Mouse (Mus musculus): ENCODE results near the gene Efnb2. TPM values are rescaled to one million over a fixed set of nuclear protein-coding genes. Genes with fewer than 3 reads are reported as not detected.
A peak's percentile ranks its signal among the peaks of the same experiment; 100 is the strongest.

The Efnb2 gene
- polyA plus RNA-seq, 1 experiment from 2014 or later = 0.68 TPM

DNA sequence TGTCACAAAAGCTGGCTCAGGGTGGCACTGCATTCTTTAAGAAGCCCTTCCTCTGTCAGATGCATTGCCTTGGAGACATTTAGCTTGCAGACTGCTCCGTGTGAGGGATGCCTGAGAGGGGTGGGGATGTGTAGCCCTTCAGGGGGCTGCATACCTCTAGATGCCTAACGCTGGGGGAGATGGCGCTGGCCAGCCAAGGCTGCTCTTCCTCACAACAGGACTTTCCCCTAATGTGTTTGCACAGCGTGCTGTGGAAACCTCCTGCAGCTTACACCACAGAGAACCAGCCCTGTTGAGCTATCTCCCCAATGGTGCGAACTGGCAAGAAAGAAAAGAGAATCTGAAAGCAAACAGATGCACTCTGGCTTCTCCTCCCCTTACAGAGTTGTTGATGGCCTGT is 51.9 kb downstream of the Efnb2 start:
- Histone ChIP-seq H3K9me3 (replicated peaks) (no peaks in the 10 kb centered on the region), H3K4me3 (replicated peaks) (no peak overlapping the region), H3K36me3 (replicated peaks) (no peaks in the 10 kb centered on the region), H3K4me1 (replicated peaks) (no peaks in the 10 kb centered on the region), H3K27me3 (no peaks in the 10 kb centered on the region), H3K9ac (no peak overlapping the region), H3K27ac (replicated peaks) (no peak overlapping the region), H3K4me2 (no peak overlapping the region)
- 46% methylated on average over 5 of the region's 5 CpGs for WGBS (ENCODE audit: insufficient replicate concordance)
- ATAC-seq (ENCODE audit: insufficient read depth) = no peak

DNA sequence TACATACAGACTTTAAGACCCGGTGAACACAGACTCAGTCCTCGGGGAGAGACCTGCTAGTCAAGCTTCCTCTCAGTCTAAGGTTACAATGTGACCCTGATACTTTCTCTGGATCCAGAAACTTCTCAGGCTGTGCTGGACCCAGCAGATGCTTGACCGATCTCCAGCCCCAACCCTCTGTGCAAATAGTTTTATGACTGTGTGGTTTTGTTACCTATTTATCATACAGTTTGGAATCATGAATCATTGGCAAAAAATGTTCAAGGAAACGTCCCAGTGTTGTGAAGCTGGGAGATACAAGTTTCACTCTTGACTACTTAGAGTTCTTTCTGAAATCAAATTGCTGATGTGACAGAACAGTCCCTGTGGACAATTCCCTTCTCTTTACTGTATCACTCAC is 55.4 kb downstream of the Efnb2 start:
- 53% methylated on average over 4 of the region's 4 CpGs for WGBS (ENCODE audit: insufficient replicate concordance)

DNA sequence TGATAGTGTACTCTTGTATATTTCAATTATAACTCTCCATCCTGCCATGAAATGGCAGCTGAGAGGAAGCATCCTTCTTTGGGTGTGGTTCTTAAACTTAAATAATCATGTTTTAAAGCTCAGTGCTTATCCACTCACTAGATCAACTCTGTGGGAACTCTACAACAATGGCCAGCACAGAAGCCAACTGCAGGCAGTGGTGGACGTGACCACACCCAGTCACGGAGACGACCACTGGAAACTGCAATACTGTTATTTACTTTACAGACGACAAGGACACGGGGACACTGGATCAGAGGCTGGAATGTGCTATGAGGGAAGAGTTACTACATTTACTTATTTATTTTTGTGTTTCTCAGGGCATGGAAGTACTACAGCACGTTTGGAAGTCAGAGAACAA is 57.2 kb downstream of the Efnb2 start:
- ATAC-seq (ENCODE audit: insufficient read depth) = no peak
- 40% methylated on average over 6 of the region's 6 CpGs for WGBS (ENCODE audit: insufficient replicate concordance)
- no peak overlapping the region for H3K27ac ChIP-seq (replicated peaks)

More for the DNA sequence above, 55.4 kb downstream of the Efnb2 start:
- ATAC-seq (ENCODE audit: insufficient read depth) = no peak
- Histone ChIP-seq H3K36me3 (replicated peaks) (no peaks in the 10 kb centered on the region), H3K27ac (replicated peaks) (no peak overlapping the region), H3K27me3 (no peaks in the 10 kb centered on the region), H3K4me2 (no peak overlapping the region), H3K9ac (no peak overlapping the region), H3K4me3 (replicated peaks) (no peak overlapping the region), H3K4me1 (replicated peaks) (no peaks in the 10 kb centered on the region), H3K9me3 (replicated peaks) (no peaks in the 10 kb centered on the region)

GRCm38 (mm10) chr8:8602616-8603461 is 58.2 kb downstream of the Efnb2 start:
- Histone ChIP-seq H3K36me3 (replicated peaks) (no peaks in the 10 kb centered on the region), H3K9ac (no peak overlapping the region), H3K27me3 (no peaks in the 10 kb centered on the region), H3K4me3 (replicated peaks) (no peak overlapping the region), H3K9me3 (replicated peaks) (no peaks in the 10 kb centered on the region), H3K27ac (replicated peaks) (no peak overlapping the region), H3K4me1 (replicated peaks) (no peaks in the 10 kb centered on the region), H3K4me2 (no peak overlapping the region)
- no peak for ATAC-seq (ENCODE audit: insufficient read depth)
- 28% methylated on average over 7 of the region's 7 CpGs for WGBS (ENCODE audit: insufficient replicate concordance)

More for the DNA sequence above, 57.2 kb downstream of the Efnb2 start:
- Histone ChIP-seq H3K9ac (no peak overlapping the region), H3K4me1 (replicated peaks) (no peaks in the 10 kb centered on the region), H3K4me3 (replicated peaks) (no peak overlapping the region), H3K9me3 (replicated peaks) (no peaks in the 10 kb centered on the region), H3K4me2 (no peak overlapping the region), H3K27me3 (no peaks in the 10 kb centered on the region), H3K36me3 (replicated peaks) (no peaks in the 10 kb centered on the region)

- 65% methylated on average over 7 of the region's 7 CpGs for WGBS (ENCODE audit: insufficient replicate concordance)
- Histone ChIP-seq H3K27ac (replicated peaks) (no peak overlapping the region), H3K36me3 (replicated peaks) (no peaks in the 10 kb centered on the region), H3K4me3 (replicated peaks) (no peak overlapping the region), H3K9ac (no peak overlapping the region), H3K9me3 (replicated peaks) (no peaks in the 10 kb centered on the region), H3K27me3 (no peaks in the 10 kb centered on the region), H3K4me2 (no peak overlapping the region), H3K4me1 (replicated peaks) (no peaks in the 10 kb centered on the region)
- no peak for ATAC-seq (ENCODE audit: insufficient read depth)
Measured at GRCm38 (mm10) chr8:8599931-8600330, 61.1 kb downstream of the Efnb2 start.

DNA sequence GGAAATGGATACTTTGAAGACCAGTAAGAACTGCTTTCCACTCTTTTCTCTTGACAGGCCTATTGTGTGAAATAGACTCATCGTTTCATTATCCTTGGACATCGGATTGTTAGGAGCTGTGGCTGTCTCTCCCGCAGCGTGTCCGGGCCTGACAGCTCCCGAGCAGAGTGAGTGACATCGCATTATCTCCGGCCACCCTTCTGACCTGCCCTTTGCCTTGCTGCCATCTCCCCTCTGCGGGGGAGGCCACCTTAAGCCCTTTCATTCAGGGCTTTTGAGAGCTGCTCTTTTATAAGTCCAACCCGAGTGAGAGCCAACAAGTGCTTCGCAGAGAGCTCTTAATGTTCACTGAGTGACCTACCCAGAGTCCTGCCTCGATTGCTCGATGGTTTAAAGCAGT is 63.6 kb downstream of the Efnb2 start:
- H3K36me3 ChIP-seq (replicated peaks) = no peaks in the 10 kb centered on the region
- WGBS (ENCODE audit: insufficient replicate concordance) = 63% methylated on average over 13 of the region's 13 CpGs
- H3K4me2 ChIP-seq = no peak overlapping the region
- H3K27me3 ChIP-seq = no peaks in the 10 kb centered on the region
- H3K9ac ChIP-seq = no peak overlapping the region
- no peaks in the 10 kb centered on the region for H3K9me3 ChIP-seq (replicated peaks)
- no peak overlapping the region for H3K27ac ChIP-seq (replicated peaks)
- no peak for ATAC-seq (ENCODE audit: insufficient read depth)
- no peaks in the 10 kb centered on the region for H3K4me1 ChIP-seq (replicated peaks)
- H3K4me3 ChIP-seq (replicated peaks) = no peak overlapping the region

GRCm38 (mm10) chr8:8595831-8596611 is 65.0 kb downstream of the Efnb2 start:
- H3K4me2 ChIP-seq = no peak overlapping the region
- no peak overlapping the region for H3K27ac ChIP-seq (replicated peaks)
- no peaks in the 10 kb centered on the region for H3K4me1 ChIP-seq (replicated peaks)
- H3K9ac ChIP-seq = no peak overlapping the region
- ATAC-seq (ENCODE audit: insufficient read depth) = no peak
- no peaks in the 10 kb centered on the region for H3K27me3 ChIP-seq
- H3K9me3 ChIP-seq (replicated peaks) = no peaks in the 10 kb centered on the region
- 67% methylated on average over 12 of the region's 12 CpGs for WGBS (ENCODE audit: insufficient replicate concordance)
- no peaks in the 10 kb centered on the region for H3K36me3 ChIP-seq (replicated peaks)
- no peak overlapping the region for H3K4me3 ChIP-seq (replicated peaks)

DNA sequence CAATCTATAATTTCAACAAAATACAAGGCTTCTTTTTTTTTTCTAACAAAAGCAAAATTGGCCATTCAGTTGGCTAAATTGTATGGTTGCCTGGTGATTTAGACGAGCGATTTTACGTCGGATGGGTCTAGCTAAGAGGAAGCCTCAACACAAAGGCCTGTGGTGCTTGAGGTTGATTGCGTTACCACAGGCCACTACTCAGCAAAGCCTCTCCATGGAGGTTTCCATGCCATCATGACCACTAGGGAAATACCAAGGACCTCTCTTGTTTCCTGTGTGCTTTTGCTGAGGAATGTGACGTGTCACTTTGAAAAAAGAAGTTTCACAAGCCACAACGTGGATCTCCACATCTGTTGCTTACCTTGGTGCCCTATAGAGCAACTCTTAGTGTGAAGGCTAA is 67.2 kb downstream of the Efnb2 start:
- H3K9me3 ChIP-seq (replicated peaks) = no peaks in the 10 kb centered on the region
- no peaks in the 10 kb centered on the region for H3K4me1 ChIP-seq (replicated peaks)
- H3K4me2 ChIP-seq = no peak overlapping the region
- no peak overlapping the region for H3K27ac ChIP-seq (replicated peaks)
- no peak overlapping the region for H3K9ac ChIP-seq
- H3K36me3 ChIP-seq (replicated peaks) = no peaks in the 10 kb centered on the region
- ATAC-seq (ENCODE audit: insufficient read depth) = no peak
- WGBS (ENCODE audit: insufficient replicate concordance) = 44% methylated on average over 7 of the region's 7 CpGs
- no peak overlapping the region for H3K4me3 ChIP-seq (replicated peaks)
- H3K27me3 ChIP-seq = no peaks in the 10 kb centered on the region

DNA sequence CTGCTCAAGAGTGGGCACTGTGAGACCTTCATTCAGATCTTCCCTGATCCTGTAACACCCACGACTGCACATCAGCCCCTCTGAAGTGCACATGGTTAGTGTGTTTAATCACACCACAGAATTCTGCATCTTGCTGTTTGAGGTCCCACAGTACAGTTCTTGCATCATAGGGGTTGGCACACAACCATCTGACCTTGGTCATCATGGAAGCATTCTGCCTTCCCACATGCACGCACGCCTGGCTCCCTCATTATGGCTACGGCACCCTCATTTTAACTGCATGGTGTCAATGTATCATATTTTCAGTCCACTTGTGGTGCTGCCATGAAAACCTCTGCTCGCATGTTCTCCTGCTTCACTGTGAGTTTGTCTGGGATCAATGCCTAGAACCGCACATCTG is 67.7 kb downstream of the Efnb2 start:
- ATAC-seq (ENCODE audit: insufficient read depth) = no peak
- no peak overlapping the region for H3K9ac ChIP-seq
- no peak overlapping the region for H3K4me3 ChIP-seq (replicated peaks)
- H3K4me2 ChIP-seq = no peak overlapping the region
- no peaks in the 10 kb centered on the region for H3K4me1 ChIP-seq (replicated peaks)
- H3K27ac ChIP-seq (replicated peaks) = no peak overlapping the region
- H3K36me3 ChIP-seq (replicated peaks) = no peaks in the 10 kb centered on the region
- WGBS (ENCODE audit: insufficient replicate concordance) = 78% methylated on average over 6 of the region's 6 CpGs
- no peaks in the 10 kb centered on the region for H3K9me3 ChIP-seq (replicated peaks)
- no peaks in the 10 kb centered on the region for H3K27me3 ChIP-seq

DNA sequence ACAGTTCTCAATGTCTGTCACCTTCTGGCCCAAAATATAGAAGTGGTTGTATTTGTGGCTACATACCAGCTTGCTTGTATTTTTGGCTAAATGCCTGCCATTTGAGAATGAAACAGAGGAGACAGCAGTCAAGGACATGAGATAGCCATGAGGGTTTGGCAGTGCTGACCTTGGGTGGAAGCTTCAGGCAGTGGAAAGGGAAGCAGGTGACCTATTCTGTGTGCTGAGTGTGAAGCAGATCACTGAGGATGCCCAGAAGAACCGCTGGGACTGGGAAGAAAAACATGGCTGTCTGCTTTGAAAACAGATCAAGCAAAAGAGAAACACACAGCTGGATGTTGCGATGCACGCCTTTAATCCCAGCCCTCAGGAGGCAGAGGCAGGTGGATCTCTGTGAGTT is 68.7 kb downstream of the Efnb2 start:
- Histone ChIP-seq H3K9me3 (replicated peaks) (no peaks in the 10 kb centered on the region), H3K4me1 (replicated peaks) (no peaks in the 10 kb centered on the region), H3K36me3 (replicated peaks) (no peaks in the 10 kb centered on the region), H3K27me3 (no peaks in the 10 kb centered on the region), H3K27ac (replicated peaks) (no peak overlapping the region), H3K4me3 (replicated peaks) (no peak overlapping the region), H3K4me2 (no peak overlapping the region), H3K9ac (no peak overlapping the region)
- 70% methylated on average over 3 of the region's 3 CpGs for WGBS (ENCODE audit: insufficient replicate concordance)
- ATAC-seq (ENCODE audit: insufficient read depth) = no peak

DNA sequence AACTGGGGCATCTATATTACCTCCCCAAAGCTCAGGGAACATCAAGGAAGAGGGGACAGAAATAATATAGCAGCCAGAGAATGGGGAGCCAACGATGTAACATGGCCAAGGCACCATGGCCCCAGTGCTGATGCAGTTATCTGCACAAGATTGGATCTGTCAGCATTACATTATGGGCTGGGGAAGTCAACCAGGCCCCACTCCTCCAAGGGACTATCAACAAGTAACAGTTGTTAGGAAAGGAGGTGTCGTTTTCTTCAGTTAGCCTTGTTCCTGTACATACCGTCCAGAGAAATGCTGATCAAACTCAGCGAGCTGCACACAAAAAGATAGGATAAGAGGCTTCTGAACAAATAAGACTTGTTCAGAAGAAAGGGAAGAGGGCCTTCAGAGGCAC is 77.1 kb downstream of the Efnb2 start:
- no peak overlapping the region for H3K9ac ChIP-seq
- 19% methylated on average over 4 of the region's 4 CpGs for WGBS (ENCODE audit: insufficient replicate concordance)
- peaks cover 17% of the 10 kb centered on the region for H3K4me1 ChIP-seq (replicated peaks)
- no peak overlapping the region for H3K4me2 ChIP-seq
- H3K27ac ChIP-seq (replicated peaks) = peak overlapping the region; percentile 49; the same call in 1 of the 2 replicates
- no peaks in the 10 kb centered on the region for H3K36me3 ChIP-seq (replicated peaks)
- H3K4me3 ChIP-seq (replicated peaks) = no peak overlapping the region
- H3K27me3 ChIP-seq = no peaks in the 10 kb centered on the region
- H3K9me3 ChIP-seq (replicated peaks) = no peaks in the 10 kb centered on the region
- peak; percentile 73 for ATAC-seq (ENCODE audit: insufficient read depth)
